Comparison of ENCODE assay signal across 8 mouse cellular contexts in the genomic region with DNA sequence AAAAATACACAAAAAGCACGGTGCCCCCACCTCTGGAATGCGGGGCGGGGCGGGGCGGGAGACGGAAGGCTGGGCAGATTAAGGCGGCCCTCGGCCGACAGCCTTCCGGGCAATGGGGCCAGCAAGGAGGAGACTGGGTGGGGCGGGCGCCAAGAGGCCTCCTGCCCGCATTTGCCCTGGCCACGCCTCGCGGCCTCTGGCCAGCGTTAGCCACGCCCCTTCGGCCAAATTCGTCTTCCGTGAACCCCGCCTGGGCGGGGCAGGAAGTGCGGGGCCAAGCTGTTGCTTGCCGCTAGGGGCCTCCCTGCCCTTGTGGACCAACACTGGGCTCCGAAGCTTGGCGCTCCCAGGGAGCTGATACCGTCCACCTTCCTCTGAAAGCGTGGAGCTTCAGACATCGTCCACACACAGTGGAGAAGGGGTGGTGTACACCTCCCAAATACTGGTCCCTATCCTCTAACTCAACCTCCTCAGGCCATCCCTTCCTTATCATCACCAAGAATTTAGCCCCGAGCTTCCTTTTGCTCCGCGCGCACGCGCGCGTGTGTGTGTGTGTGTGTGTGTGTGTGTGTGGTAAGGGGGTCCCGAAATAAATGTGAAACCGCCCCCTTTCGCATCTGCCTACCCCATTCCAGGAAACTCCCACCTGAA. TPM values are rescaled to one million over a fixed set of nuclear protein-coding genes. Genes with fewer than 3 reads are reported as not detected.
DNase-seq lines count a peak whose midpoint lies in the region; ATAC-seq lines count a peak whose summit lies in the region.

No protein-coding gene starts in this region.

- peak overlapping the region; percentile 38 for H3K4me3 ChIP-seq in intestine, embryonic 14.5 days (ENCODE audit: low read depth, low read length)

- WGBS in intestine, embryonic 14.5 days = 0% methylated on average over 40 of the region's 41 CpGs

- no peaks in the 10 kb centered on the region for H3K27me3 ChIP-seq in intestine, embryonic 14.5 days (replicated peaks; ENCODE audit: control insufficient read depth, insufficient read depth, low read length)

- ATAC-seq in intestine, embryonic 14.5 days (replicated peaks; ENCODE audit: low FRiP score, low TSS enrichment, low read depth) = peak; percentile 91

- H3K4me1 ChIP-seq in intestine, embryonic 14.5 days (replicated peaks; ENCODE audit: control insufficient read depth, insufficient read depth, low read length) = peaks cover 13% of the 10 kb centered on the region

- DNase-seq in adipocyte (ENCODE audit: low spot score) = peak; percentile 99
- peak; percentile 99 for DNase-seq in embryo, embryonic 10.5 days (ENCODE audit: low spot score)
- peak; percentile 100 for DNase-seq in gastrocnemius, postnatal 14 days
- peak; percentile 96 for DNase-seq in intestine, embryonic 14.5 days (ENCODE audit: low spot score)
- peak; percentile 86 to 91 for DNase-seq in left cerebral cortex, postnatal 14 days (ENCODE audit: low spot score in 2 of 2)
- peak; percentile 99 for DNase-seq in mesoderm, embryonic 11.5 days (ENCODE audit: low read depth, low spot score)
- DNase-seq in right cerebral cortex, postnatal 36 days (ENCODE audit: low spot score in 2 of 2) = peak; percentile 84 to 86
- peak; percentile 99 for DNase-seq in yolk sac, embryonic 10.5 days (ENCODE audit: low spot score)

- H3K9me3 ChIP-seq in intestine, embryonic 14.5 days (ENCODE audit: control insufficient read depth, low read length) = no peaks in the 10 kb centered on the region

- intact Hi-C loops in gastrocnemius, postnatal 14 days (cut with DNase I; ENCODE audit: low total_unique reads) = loop anchor here (5.0 kb wide), 1 partner anchor 1370 kb away; no protein-coding TSS in a partner anchor
- intact Hi-C loops in left cerebral cortex, postnatal 14 days (cut with DNase I) = no loop called here

- H3K36me3 ChIP-seq in intestine, embryonic 14.5 days (ENCODE audit: control insufficient read depth, insufficient read depth, low read length) = peaks cover 22% of the 10 kb centered on the region

- H3K27ac ChIP-seq in intestine, embryonic 14.5 days (ENCODE audit: low read depth) = peak overlapping the region; percentile 91

- H3K4me2 ChIP-seq in intestine, embryonic 14.5 days (ENCODE audit: low read length) = peak overlapping the region; percentile 94

- H3K9ac ChIP-seq in intestine, embryonic 14.5 days (ENCODE audit: low read length) = peak overlapping the region; percentile 58

RNA-seq across cellular contexts. Expression of a gene that starts 6.1 kb away (rescaled TPM):
- total RNA-seq in gastrocnemius, postnatal 14 days (2021) = 10 to 100 TPM; 88.2 to 88.5 TPM
- 86.8 and 87.1 TPM in 2 replicates for polyA plus RNA-seq in intestine, embryonic 14.5 days (2014; fragmentation: Nextera tagmentation; extraction: Ambion mirVana)
- total RNA-seq in left cerebral cortex, postnatal 14 days (2021) = 10 to 100 TPM; 17.7 to 25.5 TPM

RNA-seq across cellular contexts. Expression of a gene that starts 11.8 kb away (rescaled TPM):
- total RNA-seq in gastrocnemius, postnatal 14 days (2021) = under 1 TPM; 0.27 TPM
- 58.1 and 64.7 TPM in 2 replicates for polyA plus RNA-seq in intestine, embryonic 14.5 days (2014; fragmentation: Nextera tagmentation; extraction: Ambion mirVana)
- total RNA-seq in left cerebral cortex, postnatal 14 days (2021) = 1 to 10 TPM in 1 of 2 experiments, under 1 TPM in 1; 0.64 to 1.1 TPM

RNA-seq across cellular contexts. Expression of a gene that starts 22.4 kb away (rescaled TPM):
- 1 to 10 TPM; 2.5 to 4.5 TPM for total RNA-seq in gastrocnemius, postnatal 14 days (2021)
- polyA plus RNA-seq in intestine, embryonic 14.5 days (2014; fragmentation: Nextera tagmentation; extraction: Ambion mirVana) = 5.9 and 6.6 TPM in 2 replicates
- 1 to 10 TPM; 3.4 to 4.3 TPM for total RNA-seq in left cerebral cortex, postnatal 14 days (2021)

RNA-seq across cellular contexts. Expression of a gene that starts 35.5 kb away (rescaled TPM):
- total RNA-seq in gastrocnemius, postnatal 14 days (2021) = under 1 TPM; 0.10 to 0.20 TPM
- 0.60 and 0.82 TPM in 2 replicates for polyA plus RNA-seq in intestine, embryonic 14.5 days (2014; fragmentation: Nextera tagmentation; extraction: Ambion mirVana)
- total RNA-seq in left cerebral cortex, postnatal 14 days (2021) = 1 to 10 TPM in 1 of 2 experiments, under 1 TPM in 1; 0.75 to 1.9 TPM

Comparison
In these comparisons a context has a peak if more than half of its experiments do, and no peak if none do; other contexts are left out.
1. Peak in every context shown above with its lines: DNase-seq, ATAC-seq, H3K4me3 ChIP-seq and H3K27ac ChIP-seq.